Mouse (Mus musculus) cerebellum, adult 2 months (tissue): ENCODE measurements at regions not wholly inside any gene's neighbourhood (a gene's known extent, or its start where the extent isn't known, plus 50 kb on each side); places are given as distances from the start of the nearest gene placed in this dataset.

Experiments
- DNase-seq, 2 experiments: peaks; one replicate each; pipeline ENCODE4 v3.0.0; 2021
- H3K27ac ChIP-seq: fragments of 200-500 bp; 2 replicates; pipeline ENCODE4 v1.5.1; 2012; ENCODE audit warnings: low read length, control low read depth, inconsistent platforms; ENCODE audit not compliant: insufficient read depth
- H3K27me3 ChIP-seq: fragments of 200-500 bp; 2 replicates; pipeline ENCODE4 v1.6.1; 2012; ENCODE audit warnings: inconsistent platforms, mild to moderate bottlenecking, low read length, moderate library complexity; ENCODE audit not compliant: control insufficient read depth, insufficient read depth
- H3K4me1 ChIP-seq: fragments of 200-500 bp; 2 replicates; pipeline ENCODE4 v1.6.1; 2011; ENCODE audit warnings: low read length; ENCODE audit not compliant: control insufficient read depth, insufficient read depth
- H3K4me3 ChIP-seq: fragments of 200-500 bp; replicated peaks from 2 replicates; pipeline ENCODE3; 2011; ENCODE audit warnings: mild to moderate bottlenecking, low read depth, low read length, control low read depth; ENCODE audit not compliant: insufficient read depth
- CTCF ChIP-seq: fragments of 200-500 bp; IDR thresholded peaks from 2 replicates; pipeline ENCODE4 v1.5.1; 2011; ENCODE audit warnings: low read depth, mild to moderate bottlenecking, control low read depth, low read length, moderate library complexity, borderline replicate concordance; ENCODE audit not compliant: insufficient read depth
- POLR2A ChIP-seq: fragments of 200-500 bp; IDR thresholded peaks from 2 replicates; pipeline ENCODE4 v1.6.1; 2011; ENCODE audit warnings: low read length, control low read depth, borderline replicate concordance; ENCODE audit not compliant: insufficient read depth
- WGBS: fragments of 180-500 bp; shearing (Covaris S2); methylation state at CpG from one replicate; pipeline ENCODE4 v1.1.7; 2018; 5-methylcytosine and 5-hydroxymethylcytosine counted together

- no peaks in the 10 kb centered on the region for H3K27me3 ChIP-seq
- H3K4me3 ChIP-seq, result no peak overlapping the region
- 69% methylated on average over 1 of the region's 1 CpGs for WGBS
- no peak for DNase-seq
- TF ChIP-seq POLR2A (no peak), CTCF (no peak)
- H3K4me1 ChIP-seq, result no peaks in the 10 kb centered on the region
- H3K27ac ChIP-seq, result no peak overlapping the region
Observed at GRCm38 (mm10) chr4:12837097-12837426, 665.2 kb upstream of the Fam92a start.

GRCm38 (mm10) chr4:12836326-12837096 lies 664.7 kb upstream of the Fam92a start:
- TF ChIP-seq CTCF (no peak), POLR2A (no peak)
- WGBS, result 38% methylated on average over 4 of the region's 4 CpGs
- Histone ChIP-seq H3K4me3 (no peak overlapping the region), H3K27ac (no peak overlapping the region), H3K4me1 (no peaks in the 10 kb centered on the region), H3K27me3 (no peaks in the 10 kb centered on the region)
- no peak for DNase-seq

GRCm38 (mm10) chr4:12826419-12826818 lies 654.6 kb upstream of the Fam92a start:
- H3K27me3 ChIP-seq, result no peaks in the 10 kb centered on the region
- H3K27ac ChIP-seq, result no peak overlapping the region
- no peak for TF ChIP-seq POLR2A
- no peak for TF ChIP-seq CTCF
- DNase-seq, result no peak
- no peak overlapping the region for H3K4me3 ChIP-seq
- WGBS, result 96% methylated on average over 1 of the region's 1 CpGs
- H3K4me1 ChIP-seq, result no peaks in the 10 kb centered on the region

- Histone ChIP-seq H3K4me3 (no peak overlapping the region), H3K27me3 (no peaks in the 10 kb centered on the region), H3K4me1 (no peaks in the 10 kb centered on the region), H3K27ac (no peak overlapping the region)
- TF ChIP-seq CTCF, result no peak
- TF ChIP-seq POLR2A, result no peak
- no peak for DNase-seq
- WGBS, result 91% methylated on average over 2 of the region's 2 CpGs
Observed at GRCm38 (mm10) chr4:12814251-12814650, 642.4 kb upstream of the Fam92a start.

- no peaks in the 10 kb centered on the region for H3K27me3 ChIP-seq
- TF ChIP-seq POLR2A, result no peak
- TF ChIP-seq CTCF, result no peak
- WGBS, result 97% methylated on average over 3 of the region's 3 CpGs
- H3K4me1 ChIP-seq, result no peaks in the 10 kb centered on the region
- no peak overlapping the region for H3K27ac ChIP-seq
- H3K4me3 ChIP-seq, result no peak overlapping the region
- DNase-seq, result no peak
Observed at GRCm38 (mm10) chr4:12801186-12801585, 629.4 kb upstream of the Fam92a start.

- Histone ChIP-seq H3K4me1 (no peaks in the 10 kb centered on the region), H3K27ac (no peak overlapping the region), H3K27me3 (no peaks in the 10 kb centered on the region), H3K4me3 (no peak overlapping the region)
- no peak for TF ChIP-seq POLR2A
- no peak for TF ChIP-seq CTCF
- no peak for DNase-seq
- 73% methylated on average over 5 of the region's 5 CpGs for whole genome bisulfite sequencing
Observed at GRCm38 (mm10) chr4:12799564-12799963, 627.7 kb upstream of the Fam92a start.

GRCm38 (mm10) chr4:12792764-12793422 lies 621.1 kb upstream of the Fam92a start:
- Histone ChIP-seq H3K27ac (no peak overlapping the region), H3K4me1 (no peaks in the 10 kb centered on the region), H3K27me3 (no peaks in the 10 kb centered on the region), H3K4me3 (no peak overlapping the region)
- WGBS, result 72% methylated on average over 11 of the region's 11 CpGs
- TF ChIP-seq POLR2A, result no peak
- TF ChIP-seq CTCF, result no peak
- no peak for DNase-seq

- WGBS, result 47% methylated on average over 9 of the region's 9 CpGs
- DNase-seq, result no peak
- Histone ChIP-seq H3K4me1 (no peaks in the 10 kb centered on the region), H3K27ac (no peak overlapping the region), H3K4me3 (no peak overlapping the region), H3K27me3 (no peaks in the 10 kb centered on the region)
- no peak for TF ChIP-seq POLR2A
- TF ChIP-seq CTCF, result no peak
Observed at GRCm38 (mm10) chr4:12791786-12792674, 620.2 kb upstream of the Fam92a start.
